Comparison of ENCODE assay signal across 29 mouse cellular contexts in genomic region chr3:101524444-101524843, GRCm38 (mm10).
DNase-seq lines count a peak whose midpoint lies in the region; ATAC-seq and TF ChIP-seq lines count a peak whose summit lies in the region.
"Had no signal": no experiment of that assay in that cellular context is flagged by ENCODE, and none has a peak within 500 bp of the region (broad histone marks: within the 10 kb centered on the region; RNA-seq: fewer than 3 reads in every experiment).

No protein-coding gene starts in this region.

- no peak for TF ChIP-seq CTCF in lung, postnatal 0 days (IDR thresholded peaks at IDR 0.05)

- peak; percentile 41 for DNase-seq in adrenal gland, postnatal 10 days
- no peak for DNase-seq in adrenal gland, postnatal 25 days
- peak; percentile 30 to 56 for DNase-seq in kidney, postnatal 25 days
- DNase-seq in kidney, postnatal 14 days = no peak
- peak; percentile 60 for DNase-seq in lung, postnatal 0 days (ENCODE audit: low spot score)
- peak; percentile 45 to 68 for DNase-seq in lung, postnatal 4 days
- DNase-seq in left cerebral cortex, adult 9 months (ENCODE audit: low spot score in 2 of 2) = no peak
- DNase-seq: cerebellum, adult 11 months; cerebellum, adult 9-11 months; gastrocnemius, postnatal 25 days; heart, adult 11 months; heart, postnatal 36 days; liver, embryonic 13.5 days; right cerebral cortex, adult 18-20 months; spleen, adult 18-20 months; thymus, postnatal 25 days had no signal

- H3K27me3 ChIP-seq in lung, postnatal 0 days (replicated peaks; ENCODE audit: insufficient read depth, low read length) = no peaks in the 10 kb centered on the region
- H3K27me3 ChIP-seq: embryonic facial prominence, embryonic 13.5 days; forebrain, embryonic 15.5 days; hindbrain, embryonic 12.5 days; intestine, embryonic 15.5 days; kidney, embryonic 15.5 days; limb, embryonic 12.5 days; liver, embryonic 13.5 days; lung, embryonic 15.5 days had no signal

- H3K9ac ChIP-seq in lung, postnatal 0 days (replicated peaks; ENCODE audit: low read depth) = no peak overlapping the region
- H3K9ac ChIP-seq: embryonic facial prominence, embryonic 13.5 days; forebrain, embryonic 15.5 days; hindbrain, embryonic 12.5 days; intestine, embryonic 15.5 days; kidney, embryonic 15.5 days; limb, embryonic 12.5 days; liver, embryonic 13.5 days; lung, embryonic 15.5 days had no signal

- WGBS in lung, postnatal 0 days = 40% methylated on average over 6 of the region's 6 CpGs

- peaks cover 21% of the 10 kb centered on the region for H3K4me1 ChIP-seq in lung, postnatal 0 days (ENCODE audit: insufficient read depth, low read depth, low read length)

- no peak overlapping the region for H3K27ac ChIP-seq in lung, postnatal 0 days (ENCODE audit: low read length)
- H3K27ac ChIP-seq: embryonic facial prominence, embryonic 13.5 days; forebrain, embryonic 10.5 days; forebrain, embryonic 15.5 days; hindbrain, embryonic 12.5 days; hindbrain, postnatal 0 days; intestine, embryonic 15.5 days; kidney, embryonic 15.5 days; limb, embryonic 12.5 days; liver, embryonic 13.5 days; lung, embryonic 15.5 days had no signal

- no peaks in the 10 kb centered on the region for H3K36me3 ChIP-seq in lung, postnatal 0 days (ENCODE audit: insufficient read depth, low read length)
- H3K36me3 ChIP-seq: embryonic facial prominence, embryonic 13.5 days; forebrain, embryonic 10.5 days; forebrain, embryonic 15.5 days; G1E; hindbrain, embryonic 12.5 days; intestine, embryonic 15.5 days; kidney, embryonic 15.5 days; limb, embryonic 12.5 days; liver, embryonic 13.5 days; lung, embryonic 15.5 days had no signal

- peak; percentile 96 for TF ChIP-seq EP300 in lung, postnatal 0 days (IDR thresholded peaks at IDR 0.05)

- no peak overlapping the region for H3K4me3 ChIP-seq in lung, postnatal 0 days (ENCODE audit: low read depth, low read length)
- H3K4me3 ChIP-seq: embryonic facial prominence, embryonic 13.5 days; forebrain, embryonic 10.5 days; forebrain, embryonic 15.5 days; hindbrain, embryonic 12.5 days; intestine, embryonic 15.5 days; kidney, embryonic 15.5 days; limb, embryonic 12.5 days; liver, embryonic 13.5 days; lung, embryonic 15.5 days had no signal

- no peaks in the 10 kb centered on the region for H3K9me3 ChIP-seq in lung, postnatal 0 days (ENCODE audit: low read length)
- H3K9me3 ChIP-seq: embryonic facial prominence, embryonic 13.5 days; forebrain, embryonic 10.5 days; forebrain, embryonic 15.5 days; G1E; hindbrain, embryonic 12.5 days; intestine, embryonic 15.5 days; kidney, embryonic 15.5 days; limb, embryonic 12.5 days; liver, embryonic 13.5 days; lung, embryonic 15.5 days had no signal

- no peak overlapping the region for H3K4me2 ChIP-seq in lung, postnatal 0 days (replicated peaks; ENCODE audit: low read depth, low read length)
- H3K4me2 ChIP-seq: embryonic facial prominence, embryonic 13.5 days; forebrain, embryonic 15.5 days; heart, embryonic 11.5 days; hindbrain, embryonic 12.5 days; intestine, embryonic 15.5 days; kidney, embryonic 15.5 days; limb, embryonic 12.5 days; liver, embryonic 13.5 days; lung, embryonic 15.5 days; midbrain, embryonic 11.5 days had no signal

- peak; percentile 60 for ATAC-seq in lung, postnatal 0 days
- ATAC-seq: forebrain, embryonic 15.5 days; intestine, embryonic 15.5 days; midbrain, embryonic 16.5 days had no signal

Comparison
In these comparisons a context has a peak if more than half of its experiments do, and no peak if none do; other contexts are left out.
1. DNase-seq: peak in adrenal gland, postnatal 10 days (single experiment), kidney, postnatal 25 days (2 of 2), lung, postnatal 0 days (single experiment) and lung, postnatal 4 days (2 of 2); none in adrenal gland, postnatal 25 days (single experiment), kidney, postnatal 14 days (single experiment) and left cerebral cortex, adult 9 months (0 of 2).